13 mouse cellular contexts compared by ENCODE assay signal in genomic region chr3:130913812-130914211, GRCm38 (mm10).
"Had no signal": no experiment of that assay in that cellular context is flagged by ENCODE, and none has a peak within 500 bp of the region (broad histone marks: within the 10 kb centered on the region; RNA-seq: fewer than 3 reads in every experiment).

No protein-coding gene starts in this region.

- H3K9ac ChIP-seq: liver, embryonic 15.5 days; midbrain, embryonic 13.5 days had no signal

- H3K27me3 ChIP-seq: liver, embryonic 15.5 days; midbrain, embryonic 13.5 days had no signal

- H3K4me3 ChIP-seq: limb, embryonic 10.5 days; liver, embryonic 15.5 days; midbrain, embryonic 13.5 days had no signal

- DNase-seq: kidney, adult 9 months; kidney, postnatal 36 days; lung, adult 2 months; lung, postnatal 36 days; right cerebral cortex, adult 18-20 months; right cerebral cortex, postnatal 25 days; thymus, adult 18-20 months; thymus, postnatal 14 days had no signal

- H3K4me2 ChIP-seq: liver, embryonic 11.5 days; liver, embryonic 15.5 days; midbrain, embryonic 13.5 days had no signal

- H3K9me3 ChIP-seq: limb, embryonic 10.5 days; liver, embryonic 15.5 days; midbrain, embryonic 13.5 days had no signal

- ATAC-seq: midbrain, embryonic 13.5 days had no signal

- H3K4me1 ChIP-seq: limb, embryonic 10.5 days; liver, embryonic 15.5 days had no signal

- H3K36me3 ChIP-seq: limb, embryonic 10.5 days; liver, embryonic 15.5 days; midbrain, embryonic 13.5 days had no signal

- H3K27ac ChIP-seq: kidney, postnatal 0 days; limb, embryonic 10.5 days; liver, embryonic 15.5 days; midbrain, embryonic 13.5 days had no signal
